Mouse (Mus musculus) lung, adult 2 months (tissue): ENCODE measurements at regions not wholly inside any gene's neighbourhood (a gene's known extent, or its start where the extent isn't known, plus 50 kb on each side); places are given as distances from the start of the nearest gene placed in this dataset.

Source experiments
- CTCF ChIP-seq: fragments of 200-500 bp; IDR thresholded peaks from 2 replicates; pipeline ENCODE4 v1.5.1; 2011; ENCODE audit warnings: mild to moderate bottlenecking, low read length, control low read depth; ENCODE audit not compliant: insufficient read depth
- POLR2A ChIP-seq: fragments of 200-500 bp; IDR thresholded peaks from 2 replicates; pipeline ENCODE4 v1.6.1; 2011; ENCODE audit warnings: low read depth, mild to moderate bottlenecking, control low read depth, low read length, borderline replicate concordance; ENCODE audit errors: extremely low read depth

DNA sequence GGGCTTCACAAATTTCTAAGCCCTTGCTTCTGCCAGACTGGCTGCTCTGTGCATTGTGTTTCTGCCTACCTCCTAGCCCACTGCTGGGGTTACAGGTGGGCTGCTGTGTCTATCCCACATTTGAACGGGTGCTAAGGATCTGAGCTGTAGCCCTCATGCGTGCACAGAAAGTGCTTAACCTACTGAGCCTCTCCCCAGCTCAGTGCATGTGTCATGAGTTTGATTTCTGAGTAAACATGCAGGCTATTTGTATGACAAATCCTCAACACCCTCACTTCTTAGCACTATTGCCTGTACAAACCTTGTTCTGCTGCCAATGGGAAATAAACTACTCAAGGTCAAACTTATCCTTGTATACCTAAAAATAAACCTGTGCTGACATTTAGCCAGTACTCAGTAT, 163.9 kb upstream of the Clnk start:
- TF ChIP-seq CTCF (no peak), POLR2A (no peak)
